Mouse (Mus musculus) brain, embryonic 14.5 days (tissue): ENCODE results near the gene Gm16867.
"Not testable (repeated sequence)": the region's sequence is repeated elsewhere in the genome, so short reads cannot be mapped to it uniquely, and the experiment has no call there.

ENCODE experiments used
- CTCF ChIP-seq: fragments of 200-500 bp; IDR thresholded peaks from 2 replicates; pipeline ENCODE4 v1.5.1; 2012; ENCODE audit warnings: inconsistent platforms, mild to moderate bottlenecking, moderate library complexity, borderline replicate concordance; ENCODE audit not compliant: insufficient read depth, insufficient read length; ENCODE audit errors: extremely low read depth
- POLR2A ChIP-seq: fragments of 200-500 bp; IDR thresholded peaks from 2 replicates; pipeline ENCODE4 v1.6.1; 2012; ENCODE audit warnings: mild to moderate bottlenecking, inconsistent platforms, borderline replicate concordance; ENCODE audit not compliant: poor library complexity, insufficient read depth, insufficient read length, severe bottlenecking; ENCODE audit errors: extremely low read depth

DNA sequence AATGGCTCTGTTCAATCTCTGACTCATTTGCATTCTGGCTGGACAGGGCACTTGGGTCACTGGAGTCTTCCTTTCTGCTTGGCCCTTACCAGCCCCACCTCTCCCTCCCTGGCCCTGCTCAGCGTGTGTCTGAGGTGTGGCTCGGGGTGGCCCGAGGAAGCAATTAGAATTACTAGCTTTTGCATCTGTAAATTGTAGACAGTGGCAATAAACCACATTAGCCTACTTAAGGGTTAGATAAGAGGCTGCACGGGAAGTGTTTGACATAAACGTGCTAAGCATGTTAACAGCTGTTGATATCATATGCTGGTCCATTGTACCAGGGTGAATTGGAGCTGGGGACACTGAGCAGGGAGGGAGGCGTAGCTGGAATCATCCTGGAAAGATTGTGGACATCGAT lies 62.2 kb downstream of the Gm16867 start:
- TF ChIP-seq CTCF, POLR2A: not testable (repeated sequence)
